Mouse (Mus musculus): ENCODE measurements around the gene Adamtsl4.

DNA sequence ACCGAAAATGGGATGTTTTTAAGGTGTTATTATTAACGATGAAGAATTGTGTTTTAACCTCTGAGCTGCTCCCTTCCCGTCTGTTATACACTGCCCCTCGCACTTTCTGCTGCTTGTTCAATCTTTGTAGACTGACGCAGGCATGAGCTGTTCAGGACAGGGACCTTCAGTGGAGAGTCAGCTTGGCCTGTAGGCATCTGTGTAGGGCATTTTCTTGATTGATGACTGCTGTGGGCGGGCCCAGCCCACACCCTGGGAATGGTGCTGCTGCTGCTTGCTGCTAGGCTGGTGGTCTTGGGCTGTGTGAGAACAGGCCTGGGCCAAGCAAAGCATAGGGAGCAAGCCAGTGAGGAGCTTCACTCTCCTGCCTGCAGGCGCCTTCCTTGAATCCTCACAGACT is 42.7 kb upstream of the Adamtsl4 start:
- no peak for TF ChIP-seq CTCF (IDR thresholded peaks at IDR 0.05; ENCODE audit: low read depth)
- TF ChIP-seq EP300 (IDR thresholded peaks at IDR 0.05; ENCODE audit: low read depth) = no peak
